Mouse (Mus musculus): Measurements from ENCODE around the gene Rgs14.

DNA sequence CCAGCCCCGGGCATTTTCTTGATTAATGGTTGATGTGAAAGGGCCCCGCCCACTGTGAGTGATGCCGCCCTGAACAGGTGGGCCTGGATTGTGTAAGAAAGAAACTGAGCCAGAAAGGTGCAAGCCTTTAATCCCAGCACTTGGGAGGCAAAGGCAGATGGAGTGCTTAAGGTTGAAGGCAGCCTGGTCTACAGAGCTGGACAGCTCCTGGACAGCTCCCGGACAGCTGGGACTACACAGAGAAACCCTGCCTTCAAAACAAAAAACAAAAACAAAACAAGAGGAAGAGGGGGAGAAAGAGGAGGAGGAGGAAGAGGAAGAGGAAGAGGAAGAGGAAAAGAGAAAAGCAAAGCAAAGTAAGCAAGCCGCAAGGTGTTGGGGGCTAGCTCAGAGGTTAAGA is 49.6 kb downstream of the Rgs14 start:
- TF ChIP-seq CTCF (conservative IDR thresholded peaks at IDR 0.05; ENCODE audit: low read length) (no peak), NANOG (IDR thresholded peaks at IDR 0.05; ENCODE audit: borderline replicate concordance, low read length) (no peak)
